Mouse (Mus musculus): ENCODE results near the gene Srpr.

GRCm38 (mm10) chr9:35249476-35249875 lies 49.5 kb downstream of the Srpr start:
- TF ChIP-seq CTCF (IDR thresholded peaks at IDR 0.05; ENCODE audit: low read depth): no peak
- TF ChIP-seq EP300 (IDR thresholded peaks at IDR 0.05; ENCODE audit: low read depth): no peak

Data from liver, embryonic 14.5 days (tissue).